Mouse (Mus musculus) hematopoietic stem cell, adult 5-6 weeks (primary cell): ENCODE results near the gene Shisal1. TPM values are rescaled to one million over a fixed set of nuclear protein-coding genes. Genes with fewer than 3 reads are reported as not detected.
A peak's percentile ranks its signal among the peaks of the same experiment; 100 is the strongest.

Experiments used
- ATAC-seq, 2 experiments: fragments of 125-278 bp in 1 of 2; replicated peaks in 1 of 2; 2 replicates each; pipeline ENCODE4 v1.8.0; 2016 to 2017; ENCODE audit warnings: inconsistent platforms in 2 of 2, mild to moderate bottlenecking in 2 of 2, moderate number of reproducible peaks in 2 of 2, low read depth in 1 of 2, moderate TSS enrichment in 1 of 2; ENCODE audit not compliant: low FRiP score in 2 of 2, poor library complexity in 2 of 2, severe bottlenecking in 2 of 2, insufficient read depth in 1 of 2, low TSS enrichment in 1 of 2
- total RNA-seq: library from RNA; stranded (forward); fragments of 172-1452, 232-1000 nt; gene quantifications from 2 replicates; pipeline ENCODE4 v1.2.3, GENCODE M21; 2017

The Shisal1 gene
- total RNA-seq, 1 experiment from 2014 or later: 0.15 TPM

DNA sequence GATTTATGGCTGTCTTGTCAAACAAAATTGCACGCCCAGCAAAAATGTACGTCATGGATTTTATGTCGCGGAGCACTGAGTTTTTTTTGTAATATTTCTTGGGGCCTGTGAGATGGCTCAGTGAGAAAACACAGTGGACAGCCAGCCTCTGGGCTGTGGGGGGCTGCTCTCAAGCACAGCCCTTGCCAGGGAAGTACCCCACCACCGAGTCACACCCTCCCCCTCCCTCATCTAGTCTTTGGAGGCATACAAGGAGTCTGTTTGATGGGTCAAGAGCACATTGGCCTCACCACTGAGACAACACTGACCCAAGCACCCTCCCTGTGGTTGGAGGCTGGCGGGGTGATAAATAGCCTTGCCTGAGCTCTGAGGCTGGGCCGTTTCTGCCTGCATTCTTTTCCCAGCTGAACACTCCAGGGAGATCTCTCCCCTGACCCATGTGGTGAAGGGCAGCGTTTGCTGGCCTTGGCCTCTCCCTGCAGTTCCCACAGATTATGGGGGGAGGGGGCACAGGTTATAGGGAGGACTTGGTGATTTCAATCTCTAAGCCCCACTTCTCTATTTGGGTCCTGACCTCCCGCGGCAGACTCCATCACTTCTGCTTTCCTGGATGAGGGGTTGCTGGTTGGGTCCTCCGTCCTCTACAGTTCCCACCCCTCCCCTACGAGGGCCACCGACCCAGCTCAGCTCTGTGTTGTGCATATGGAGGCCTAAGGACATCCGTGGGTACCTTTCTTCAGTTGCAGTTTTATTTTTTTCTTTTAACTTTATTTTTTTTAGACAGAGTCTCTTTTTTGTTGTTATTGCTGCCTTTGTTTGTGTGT is 96.8 kb downstream of the Shisal1 start:
- ATAC-seq: peak; percentile 65 to 80

DNA sequence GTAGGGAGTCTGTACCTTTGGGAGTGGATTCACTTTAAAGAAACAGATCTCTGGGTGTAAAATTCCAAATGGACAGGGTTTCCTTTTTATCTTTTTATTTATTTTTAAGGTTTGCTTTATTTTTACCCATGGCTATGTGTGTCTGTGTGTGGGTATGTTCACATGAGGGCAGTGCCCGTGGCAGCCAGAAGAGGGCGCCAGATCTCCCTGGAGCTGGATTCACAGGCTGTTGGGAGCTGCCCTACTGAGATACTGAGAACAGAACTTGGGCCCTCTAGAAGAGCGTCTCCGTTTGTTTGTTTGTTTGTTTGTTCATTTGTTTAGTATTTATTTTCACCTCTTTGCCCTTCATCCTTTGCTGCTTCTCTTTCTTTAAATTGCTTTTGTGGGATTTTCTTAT is 98.1 kb downstream of the Shisal1 start:
- ATAC-seq: no peak

DNA sequence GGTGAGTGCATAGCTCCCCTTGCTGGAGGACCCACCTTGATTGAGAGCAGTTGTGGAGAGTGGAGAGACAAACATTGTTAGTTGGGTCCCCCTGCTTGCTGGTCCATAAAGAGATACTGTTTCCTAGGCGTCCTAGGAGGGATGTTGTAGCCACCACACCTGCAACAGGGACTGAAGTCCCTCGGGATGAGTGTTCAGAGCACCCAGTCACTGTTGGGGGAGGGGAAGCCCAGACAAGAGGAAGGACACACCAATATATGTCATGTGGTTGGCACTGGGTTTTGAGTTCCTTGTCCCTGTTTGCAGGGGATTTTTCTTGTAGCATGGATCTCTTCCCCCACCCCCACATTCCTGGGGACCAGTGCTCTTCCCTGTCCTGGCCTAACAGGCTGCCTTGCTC is 106.0 kb downstream of the Shisal1 start:
- ATAC-seq: no peak

DNA sequence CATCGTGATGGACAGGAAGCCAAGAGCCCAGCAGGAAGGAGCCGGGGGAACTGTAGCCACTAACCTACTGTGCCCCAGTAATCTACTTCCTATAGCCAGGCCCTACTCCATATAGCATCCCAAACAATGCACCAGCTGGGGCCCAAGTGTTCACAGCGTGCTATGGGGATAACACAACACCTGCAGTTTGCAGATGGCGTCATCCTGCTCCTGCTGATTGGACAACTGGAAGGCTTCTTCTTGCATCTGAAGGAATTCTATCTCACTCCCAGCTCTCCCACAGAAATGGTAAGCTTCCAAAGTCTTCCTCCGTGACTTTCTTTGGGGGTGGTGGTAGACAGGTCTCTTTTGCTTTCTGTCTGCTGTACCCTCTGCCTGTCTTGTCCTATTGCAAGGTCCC is 109.3 kb downstream of the Shisal1 start:
- ATAC-seq: no peak

DNA sequence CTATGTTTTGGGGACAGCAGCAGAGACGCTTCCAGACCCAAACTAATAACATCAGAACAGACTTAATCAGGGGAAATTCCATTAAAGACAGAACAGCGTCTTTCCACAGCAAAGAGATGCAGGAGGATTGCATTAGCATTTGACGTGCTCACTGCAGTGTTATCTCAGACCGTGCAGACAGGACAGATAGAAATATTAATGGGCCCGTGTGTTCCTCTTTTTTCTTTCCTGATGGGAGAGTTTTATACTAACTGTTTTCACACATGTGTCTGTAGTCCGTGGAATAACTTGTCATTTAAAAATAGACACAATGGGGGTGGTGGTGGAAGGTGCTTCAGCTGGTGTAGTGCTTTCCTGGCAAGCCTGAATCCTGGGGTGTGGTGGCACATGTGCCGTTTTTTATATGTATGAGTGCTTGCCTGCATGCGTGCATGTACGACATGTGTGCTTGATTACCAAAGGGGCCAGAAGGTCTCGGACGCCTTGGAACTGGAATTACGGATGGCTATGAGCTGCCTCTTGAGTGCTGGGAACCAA is 110.5 kb downstream of the Shisal1 start:
- no peak for ATAC-seq

DNA sequence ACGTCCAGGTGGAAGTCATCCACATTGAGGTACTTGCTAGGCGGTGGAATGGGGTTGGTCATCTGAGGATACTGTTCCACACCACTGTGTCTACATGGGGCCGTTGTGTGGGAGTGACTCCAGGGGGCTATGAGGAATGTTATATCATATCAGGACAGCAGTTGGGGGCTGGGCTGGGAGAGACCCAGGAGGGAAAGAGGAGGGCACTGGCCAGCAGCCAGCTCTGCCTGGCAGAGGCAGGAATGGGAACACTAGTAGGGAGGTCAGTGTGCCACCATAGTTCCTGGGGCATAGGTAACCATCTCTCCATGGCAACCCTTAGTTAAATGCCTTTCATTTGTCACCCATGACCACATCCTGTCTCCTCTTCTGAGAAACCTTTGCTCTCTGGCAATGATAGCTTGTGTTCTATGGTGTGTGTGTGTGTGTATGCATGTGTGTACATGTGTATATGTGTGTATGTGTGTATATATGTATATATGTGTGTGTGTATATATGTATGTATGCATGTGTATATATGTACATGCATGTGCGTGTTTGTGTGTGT is 115.8 kb downstream of the Shisal1 start:
- no peak for ATAC-seq

DNA sequence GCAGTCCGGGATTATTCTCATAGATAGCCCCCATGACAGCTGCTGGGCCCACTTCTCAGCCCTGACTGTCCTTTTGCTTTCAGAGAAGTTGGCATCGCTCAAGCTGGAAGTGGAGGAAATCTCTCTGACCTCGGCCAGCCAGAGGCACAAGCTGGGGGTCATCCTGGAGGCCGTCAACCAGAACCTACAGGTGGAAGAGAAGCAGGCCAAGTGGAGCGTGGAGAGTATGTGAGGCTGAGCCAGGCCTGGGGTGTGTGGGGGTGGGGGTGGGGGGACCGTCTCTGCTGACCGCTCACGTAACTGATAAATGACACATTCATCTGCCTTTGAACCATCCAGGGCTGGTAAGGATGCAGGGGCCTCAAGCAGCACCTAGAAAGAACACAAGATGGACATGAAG is 117.0 kb downstream of the Shisal1 start:
- no peak for ATAC-seq

Other genes starting within 250 kb of the Shisal1 start
- gene Parvb, start 215.1 kb downstream of the Shisal1 start, total RNA-seq: 0.45 and 2.5 TPM in 2 replicates
- 208 and 229 TPM in 2 replicates for gene Parvg, start 123.1 kb downstream of the Shisal1 start, total RNA-seq
- gene Rtl6, start 110.7 kb upstream of the Shisal1 start, total RNA-seq: 3.7 and 7.1 TPM in 2 replicates
- 7.7 and 10.4 TPM in 2 replicates for gene Prr5, start 222.5 kb upstream of the Shisal1 start, total RNA-seq